12 mouse cellular contexts compared by ENCODE assay signal in genomic region chr7:107691493-107691892, GRCm38 (mm10).
DNase-seq lines count a peak whose midpoint lies in the region; ATAC-seq lines count a peak whose summit lies in the region.
"Had no signal": no experiment of that assay in that cellular context is flagged by ENCODE, and none has a peak within 500 bp of the region (broad histone marks: within the 10 kb centered on the region; RNA-seq: fewer than 3 reads in every experiment).

No protein-coding gene starts in this region.

- no peaks in the 10 kb centered on the region for H3K36me3 ChIP-seq in hindbrain, embryonic 15.5 days
- H3K36me3 ChIP-seq in hindbrain, embryonic 14.5 days (replicated peaks; ENCODE audit: control insufficient read depth, insufficient read depth): no peaks in the 10 kb centered on the region
- no peaks in the 10 kb centered on the region; the same call in 1 of the 2 replicates for H3K36me3 ChIP-seq in limb, embryonic 11.5 days (ENCODE audit: control insufficient read depth, insufficient read depth, low read length)
- H3K36me3 ChIP-seq: limb, embryonic 15.5 days had no signal

- WGBS in hindbrain, embryonic 15.5 days: 38% methylated on average over 6 of the region's 6 CpGs
- WGBS in hindbrain, embryonic 14.5 days: 33% methylated on average over 6 of the region's 6 CpGs
- 11% methylated on average over 6 of the region's 6 CpGs for WGBS in limb, embryonic 11.5 days

- 0 out of 2 replicates have a peak, but pooled peaks cover 3% of the 10 kb centered on the region for H3K4me1 ChIP-seq in hindbrain, embryonic 15.5 days (replicated peaks)
- no peaks in the 10 kb centered on the region; the same call in 1 of the 2 replicates for H3K4me1 ChIP-seq in hindbrain, embryonic 14.5 days (replicated peaks; ENCODE audit: control insufficient read depth, insufficient read depth, low read length)
- H3K4me1 ChIP-seq in limb, embryonic 11.5 days (ENCODE audit: control insufficient read depth, insufficient read depth, low read length): peaks cover 23% of the 10 kb centered on the region

- no peak overlapping the region for H3K9ac ChIP-seq in hindbrain, embryonic 15.5 days
- H3K9ac ChIP-seq in hindbrain, embryonic 14.5 days: no peak overlapping the region
- no peak overlapping the region for H3K9ac ChIP-seq in limb, embryonic 11.5 days (ENCODE audit: low read length)
- H3K9ac ChIP-seq: limb, embryonic 15.5 days had no signal

- H3K4me3 ChIP-seq in hindbrain, embryonic 15.5 days: no peak overlapping the region
- H3K4me3 ChIP-seq in hindbrain, embryonic 14.5 days (replicated peaks; ENCODE audit: low read length): no peak overlapping the region
- no peak overlapping the region for H3K4me3 ChIP-seq in limb, embryonic 11.5 days (ENCODE audit: low read depth, low read length)
- H3K4me3 ChIP-seq: erythroblast, embryonic 14.5 days; limb, embryonic 15.5 days had no signal

- no peaks in the 10 kb centered on the region for H3K9me3 ChIP-seq in hindbrain, embryonic 15.5 days
- H3K9me3 ChIP-seq in hindbrain, embryonic 14.5 days (ENCODE audit: control insufficient read depth, low read length): no peaks in the 10 kb centered on the region
- no peaks in the 10 kb centered on the region for H3K9me3 ChIP-seq in limb, embryonic 11.5 days (ENCODE audit: control insufficient read depth, low read length)
- H3K9me3 ChIP-seq: limb, embryonic 15.5 days had no signal

- H3K4me2 ChIP-seq in hindbrain, embryonic 15.5 days: no peak overlapping the region
- no peak overlapping the region for H3K4me2 ChIP-seq in hindbrain, embryonic 14.5 days (replicated peaks)
- H3K4me2 ChIP-seq in limb, embryonic 11.5 days (ENCODE audit: low read depth, severe bottlenecking): no peak overlapping the region
- H3K4me2 ChIP-seq: midbrain, embryonic 11.5 days had no signal

- DNase-seq in hindbrain, embryonic 14.5 days (ENCODE audit: low spot score): no peak
- DNase-seq in R1 (ENCODE audit: low read depth, low spot score): peak; percentile 18
- peak; percentile 46 for DNase-seq in embryo, embryonic 10 days (ENCODE audit: low spot score)
- peak; percentile 30 for DNase-seq in limb, embryonic 11.5 days (ENCODE audit: low spot score)
- DNase-seq in natural killer cell, adult 2 months (ENCODE audit: low spot score in 2 of 2): no peak
- no peak for DNase-seq in frontal cortex, postnatal 36 days (ENCODE audit: low spot score in 2 of 2)
- no peak for DNase-seq in adrenal gland, adult 8-10 months
- DNase-seq: kidney, postnatal 14 days had no signal

- peaks cover 32% of the 10 kb centered on the region for H3K27me3 ChIP-seq in hindbrain, embryonic 15.5 days
- peaks cover 50% of the 10 kb centered on the region for H3K27me3 ChIP-seq in hindbrain, embryonic 14.5 days (ENCODE audit: control insufficient read depth, insufficient read depth, low read length)
- H3K27me3 ChIP-seq in limb, embryonic 11.5 days (ENCODE audit: control insufficient read depth, insufficient read depth, low read length): no peaks in the 10 kb centered on the region
- H3K27me3 ChIP-seq: limb, embryonic 15.5 days had no signal

- 0 out of 2 replicates have a peak, but pooled peaks have one; percentile 17 for ATAC-seq in hindbrain, embryonic 15.5 days (ENCODE audit: low FRiP score, low read depth)
- ATAC-seq in hindbrain, embryonic 14.5 days (ENCODE audit: low FRiP score): no peak
- peak; percentile 19; the same call in 1 of the 2 replicates for ATAC-seq in limb, embryonic 11.5 days (ENCODE audit: insufficient number of reproducible peaks, low FRiP score, low TSS enrichment, low read depth)

- H3K27ac ChIP-seq in hindbrain, embryonic 15.5 days (replicated peaks): no peak overlapping the region
- H3K27ac ChIP-seq in hindbrain, embryonic 14.5 days: no peak overlapping the region
- peak overlapping the region; percentile 92 for H3K27ac ChIP-seq in limb, embryonic 11.5 days (replicated peaks; ENCODE audit: low read depth, low read length)

Comparison
In these comparisons a context has a peak if more than half of its experiments do, and no peak if none do; other contexts are left out.
1. DNase-seq: peak in R1 (single experiment), embryo, embryonic 10 days (single experiment) and limb, embryonic 11.5 days (single experiment); none in hindbrain, embryonic 14.5 days (single experiment), natural killer cell, adult 2 months (0 of 2), frontal cortex, postnatal 36 days (0 of 2) and adrenal gland, adult 8-10 months (single experiment).